Mouse (Mus musculus): Measurements from ENCODE around the gene Rnase2b.
"Not testable (repeated sequence)": the region's sequence is repeated elsewhere in the genome, so short reads cannot be mapped to it uniquely, and the experiment has no call there.

Gene Rnase2b

GRCm38 (mm10) chr14:51152249-51152870 is 9.7 kb upstream of the Rnase2b start:
- no peak for DNase-seq (ENCODE audit: low spot score)

DNA sequence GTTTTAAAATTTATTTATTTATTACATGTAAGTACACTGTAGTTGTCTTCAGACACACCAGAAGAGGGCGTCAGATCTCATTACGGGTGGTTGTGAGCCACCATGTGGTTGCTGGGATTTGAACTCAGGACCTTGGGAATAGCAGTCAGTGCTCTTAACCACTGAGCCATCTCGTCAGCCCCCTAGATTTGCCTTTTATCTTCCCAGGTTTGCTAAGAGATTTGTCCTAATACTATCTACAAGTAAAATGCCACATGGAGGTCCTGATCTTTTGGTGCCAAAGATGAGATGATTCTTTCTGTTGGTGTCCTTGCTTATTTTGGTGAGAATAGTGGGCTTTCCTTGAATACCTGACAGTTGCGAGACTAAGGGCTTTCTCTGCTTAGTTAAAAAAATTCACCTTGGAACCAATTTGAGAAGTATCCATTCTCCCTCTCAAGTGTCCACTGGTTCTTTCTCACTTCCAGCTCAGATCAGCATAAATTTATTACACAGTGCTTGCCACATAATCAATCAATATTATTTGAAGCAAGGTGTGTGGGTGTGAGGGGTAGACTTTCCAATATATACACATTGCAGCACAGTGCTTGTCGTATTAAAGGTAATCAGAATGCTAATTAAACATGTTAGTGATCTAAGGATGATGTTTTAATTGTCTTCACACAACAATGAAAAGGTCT is 5.9 kb upstream of the Rnase2b start:
- no peak for DNase-seq (ENCODE audit: low spot score)

DNA sequence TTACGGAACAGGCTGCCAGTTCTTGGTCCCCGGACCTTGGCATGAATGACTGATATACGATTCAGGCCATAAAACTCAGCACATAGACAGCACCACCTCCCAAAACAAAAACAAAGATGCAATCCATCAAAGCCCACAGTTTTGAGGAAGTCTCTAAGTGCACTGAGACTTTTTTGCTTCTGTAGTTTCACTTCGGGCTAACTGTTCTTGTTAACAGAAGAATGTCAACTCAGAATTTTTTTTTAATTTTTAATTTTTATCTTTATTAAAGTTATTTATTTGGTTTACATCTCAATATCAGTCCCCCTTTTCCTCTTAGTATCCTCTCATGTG is 5.4 kb upstream of the Rnase2b start:
- no peak for DNase-seq (ENCODE audit: low spot score)

DNA sequence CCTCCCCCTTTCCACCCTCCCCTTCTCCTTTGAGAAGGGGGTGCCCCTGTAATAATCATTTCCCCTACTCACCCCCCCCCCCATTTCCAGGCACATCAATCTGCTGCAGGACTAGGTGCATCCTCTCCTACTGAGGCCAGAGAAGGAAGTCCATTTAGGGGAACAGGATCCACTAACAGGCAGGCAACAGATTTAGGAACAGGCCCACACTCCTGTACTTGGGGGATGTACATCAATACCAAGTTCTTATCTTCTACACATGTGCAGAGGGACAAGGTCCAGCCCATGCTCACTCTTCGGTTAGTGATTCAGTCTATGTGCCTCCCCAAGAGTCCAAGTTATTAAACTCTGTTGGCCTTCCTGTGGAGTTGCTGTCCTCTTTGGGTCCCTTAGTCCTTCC is 5.0 kb upstream of the Rnase2b start:
- DNase-seq (ENCODE audit: low spot score) = no peak

GRCm38 (mm10) chr14:51163323-51163722 is 1.3 kb downstream of the Rnase2b start:
- DNase-seq (ENCODE audit: low spot score) = not testable (repeated sequence)

GRCm38 (mm10) chr14:51165435-51165834 is 3.4 kb downstream of the Rnase2b start:
- DNase-seq (ENCODE audit: low spot score) = no peak

DNA sequence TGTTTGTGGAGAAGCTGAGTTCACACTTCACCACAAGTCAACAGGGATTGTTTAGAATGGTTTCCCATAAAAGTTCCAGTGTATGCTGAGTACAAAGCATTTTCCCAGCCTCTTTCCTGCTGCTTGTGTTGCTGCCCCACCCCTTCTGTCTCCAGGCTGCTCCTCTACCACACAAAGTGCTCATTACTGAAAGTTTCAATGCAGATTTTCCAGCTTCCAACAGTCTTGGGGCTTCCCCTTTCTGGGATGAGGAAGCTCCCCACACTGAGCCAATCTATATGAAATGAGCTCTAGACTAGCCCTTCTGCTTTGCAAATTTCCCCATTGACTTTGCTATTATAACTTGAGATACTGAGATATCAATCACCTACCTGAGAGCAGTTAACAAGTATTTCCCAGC is 4.0 kb downstream of the Rnase2b start:
- no peak for DNase-seq (ENCODE audit: low spot score)

DNA sequence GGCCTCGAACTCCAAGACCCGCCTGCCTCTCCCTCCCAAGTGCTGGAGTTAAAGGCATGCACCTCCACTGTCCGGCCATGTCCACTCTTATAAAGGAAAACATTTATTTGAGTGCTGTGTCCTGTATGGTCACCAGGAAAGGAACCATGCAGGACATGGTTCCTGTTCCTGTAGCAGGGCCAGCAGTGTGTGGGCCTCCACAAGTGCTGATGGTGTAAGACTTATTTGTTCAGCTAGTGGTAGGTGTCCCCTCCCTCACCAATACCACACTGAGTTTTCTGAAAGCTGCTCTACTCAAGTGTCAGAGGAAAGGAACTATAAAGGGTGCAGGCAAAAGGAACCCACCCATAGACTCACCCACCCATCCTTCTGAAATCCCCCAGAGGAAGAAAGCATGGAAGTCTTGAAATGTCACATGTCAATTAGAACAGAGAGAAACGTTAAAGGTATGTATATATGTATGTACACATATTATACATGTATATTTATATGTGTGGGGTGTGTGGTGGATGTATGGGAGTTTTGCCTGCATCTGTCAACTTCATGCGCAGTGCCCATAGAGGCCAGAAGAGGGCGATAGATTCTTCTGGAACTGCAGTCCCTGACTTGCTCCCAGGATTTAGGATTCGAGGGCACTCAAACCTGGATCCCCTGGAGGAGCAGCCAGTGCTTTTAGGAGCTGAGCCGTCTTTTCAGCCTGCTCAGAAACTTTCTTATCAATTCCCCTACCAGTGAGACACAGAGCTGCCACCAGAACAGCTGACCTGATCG is 10.2 kb downstream of the Rnase2b start:
- DNase-seq (ENCODE audit: low spot score) = peak; percentile 58

GRCm38 (mm10) chr14:51172947-51173346 is 10.9 kb downstream of the Rnase2b start:
- not testable (repeated sequence) for DNase-seq (ENCODE audit: low spot score)

DNA sequence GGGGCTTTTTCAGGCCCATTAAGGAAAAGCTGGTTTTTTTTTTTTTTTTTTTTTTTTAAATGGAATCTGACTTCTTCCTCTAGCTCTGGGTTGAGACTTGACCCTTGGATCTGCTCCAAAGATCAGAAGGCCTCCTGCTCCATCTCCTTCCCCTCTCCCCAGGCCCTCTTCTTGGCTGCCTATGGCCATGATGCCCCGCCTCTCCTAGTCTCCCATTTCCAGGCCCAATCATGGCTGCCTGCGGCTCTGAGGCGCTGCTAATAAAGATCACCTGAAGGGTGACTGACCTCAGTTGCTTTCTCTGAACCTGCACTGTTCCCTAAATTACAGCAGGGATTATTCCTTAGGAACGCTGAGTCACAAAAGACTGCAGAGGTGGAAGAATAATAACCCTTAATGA is 11.8 kb downstream of the Rnase2b start:
- no peak for DNase-seq (ENCODE audit: low spot score)

DNA sequence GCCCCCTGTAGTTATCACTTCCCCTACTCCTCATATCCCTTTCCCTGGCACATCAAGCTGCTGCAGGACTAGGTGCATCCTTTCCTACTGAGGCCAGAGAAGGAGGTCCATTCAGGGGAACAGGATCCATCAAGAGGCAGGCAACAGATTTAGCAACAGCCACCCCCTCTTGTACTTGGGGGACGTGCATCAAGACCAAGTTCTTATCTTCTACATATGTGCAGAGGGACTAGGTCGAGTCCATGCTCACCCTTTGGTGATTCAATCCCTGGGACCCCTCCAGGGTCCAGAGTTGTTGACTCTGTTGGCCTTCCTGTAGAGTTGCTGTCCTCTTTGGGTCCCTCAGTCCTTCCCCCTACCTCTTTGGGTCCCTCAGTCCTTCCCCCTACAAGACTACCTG is 19.0 kb downstream of the Rnase2b start:
- not testable (repeated sequence) for DNase-seq (ENCODE audit: low spot score)

DNA sequence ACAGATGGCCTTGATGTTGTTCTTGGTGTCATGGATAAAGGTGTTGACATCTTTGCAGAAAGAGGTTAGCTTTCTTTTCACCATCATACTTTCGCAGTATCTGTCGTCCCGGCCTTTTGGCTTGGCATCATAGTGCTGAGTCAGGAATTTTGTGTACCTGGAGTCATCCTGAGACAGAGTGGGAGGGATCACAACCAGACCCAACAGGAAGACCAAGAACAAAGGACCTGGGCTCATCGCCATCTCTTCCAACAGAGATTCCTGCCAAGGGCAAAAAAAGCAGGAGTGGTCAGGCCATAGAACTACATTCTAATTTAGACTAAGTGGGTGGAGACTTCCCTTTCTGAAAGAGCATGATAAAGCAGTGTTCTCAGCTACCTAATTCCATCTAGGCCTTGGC is 33.6 kb downstream of the Rnase2b start:
- DNase-seq (ENCODE audit: low spot score) = no peak

GRCm38 (mm10) chr14:51199098-51200023 is 37.3 kb downstream of the Rnase2b start, which contains the start of gene Ang2:
Gene Ang2 (minus strand): TSS chr14:51199148.
- no peak for DNase-seq (ENCODE audit: low spot score)

GRCm38 (mm10) chr14:51200054-51200453 is 38.0 kb downstream of the Rnase2b start:
- DNase-seq (ENCODE audit: low spot score) = no peak

GRCm38 (mm10) chr14:51200466-51200865 is 38.4 kb downstream of the Rnase2b start:
- DNase-seq (ENCODE audit: low spot score) = no peak

DNA sequence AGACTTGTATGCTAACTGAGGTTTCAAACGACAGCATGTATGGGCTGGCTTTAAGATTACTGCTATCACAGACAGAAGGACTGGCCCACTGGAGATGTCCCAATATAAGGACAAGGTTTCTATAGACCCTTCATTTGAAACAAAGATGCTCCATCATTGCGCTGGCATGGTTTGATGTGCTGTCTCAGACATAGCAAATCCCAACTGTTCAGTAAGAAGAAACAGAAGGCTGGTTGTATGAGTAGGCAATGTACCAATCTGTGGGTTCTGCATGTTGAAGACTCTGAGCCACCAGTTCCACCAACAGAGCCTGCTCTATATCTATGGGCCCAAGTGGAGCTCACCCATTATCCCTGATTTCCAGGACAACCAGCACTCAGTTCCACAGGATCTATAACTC is 41.1 kb downstream of the Rnase2b start, which contains the start of gene Ear14:
Gene Ear14 (plus strand): TSS at position 277 of the 400 bp plus-strand sequence.
- DNase-seq (ENCODE audit: low spot score) = no peak

All from testis, postnatal 10 days (tissue).